Mouse (Mus musculus) heart, embryonic 13.5 days (tissue): Measurements from ENCODE around the gene Tmc3. TPM values are rescaled to one million over a fixed set of nuclear protein-coding genes. Genes with fewer than 3 reads are reported as not detected.

Source experiments
- ATAC-seq: fragments of 200-750 bp; cut with Nextera tagmentation; 2 replicates; pipeline ENCODE4 v1.8.0; 2017; ENCODE audit warnings: moderate TSS enrichment; ENCODE audit not compliant: insufficient number of reproducible peaks, low FRiP score, low TSS enrichment; ENCODE audit errors: extremely low read depth
- H3K27ac ChIP-seq: fragments of 300-500 bp; sonication (generic); replicated peaks from 2 replicates; pipeline ENCODE4 v1.5.1; 2015; ENCODE audit warnings: moderate library complexity, mild to moderate bottlenecking, inconsistent platforms
- H3K27me3 ChIP-seq: fragments of 300-500 bp; sonication (generic); replicated peaks from 2 replicates; pipeline ENCODE4 v1.6.1; 2015; ENCODE audit warnings: mild to moderate bottlenecking, inconsistent platforms
- H3K36me3 ChIP-seq: fragments of 300-500 bp; sonication (generic); 2 replicates; pipeline ENCODE4 v1.6.1; 2015; ENCODE audit warnings: mild to moderate bottlenecking, inconsistent platforms
- H3K4me1 ChIP-seq: fragments of 300-500 bp; sonication (generic); 2 replicates; pipeline ENCODE4 v1.6.1; 2015; ENCODE audit warnings: inconsistent platforms
- H3K4me2 ChIP-seq: fragments of 300-500 bp; sonication (generic); 2 replicates; pipeline ENCODE4 v1.6.1; 2015; ENCODE audit warnings: inconsistent platforms, mild to moderate bottlenecking, moderate library complexity
- H3K4me3 ChIP-seq: fragments of 300-500 bp; sonication (generic); 2 replicates; pipeline ENCODE4 v1.5.1; 2015; ENCODE audit warnings: moderate library complexity, mild to moderate bottlenecking, inconsistent platforms
- H3K9ac ChIP-seq: fragments of 300-500 bp; sonication (generic); 2 replicates; pipeline ENCODE4 v1.6.1; 2015; ENCODE audit warnings: inconsistent platforms, mild to moderate bottlenecking, moderate library complexity
- H3K9me3 ChIP-seq: fragments of 300-500 bp; sonication (generic); 2 replicates; pipeline ENCODE4 v1.6.1; 2016; ENCODE audit warnings: inconsistent platforms
- WGBS: fragments of 180-500 bp; shearing (Covaris S2); methylation state at CpG from one replicate; pipeline ENCODE4 v1.1.7; 2015; ENCODE audit warnings: mixed read lengths; 5-methylcytosine and 5-hydroxymethylcytosine counted together
- polyA plus RNA-seq: library from polyadenylated mRNA; unstranded; fragments of >200 nt; fragmentation: Nextera tagmentation; extraction: Ambion mirVana; gene quantifications from 2 replicates; pipeline ENCODE4 v1.2.1, GENCODE M21; 2015

Tmc3 gene
- polyA plus RNA-seq, 1 experiment from 2014 or later: 0.53 TPM

GRCm38 (mm10) chr7:83639084-83639483 is 54.4 kb downstream of the Tmc3 start:
- Histone ChIP-seq H3K9ac (peak overlapping the region; percentile 19; the same call in 1 of the 2 replicates), H3K9me3 (no peaks in the 10 kb centered on the region), H3K4me3 (no peak overlapping the region), H3K27me3 (no peaks in the 10 kb centered on the region), H3K27ac (no peak overlapping the region), H3K36me3 (peaks cover 91% of the 10 kb centered on the region), H3K4me1 (peaks cover 55% of the 10 kb centered on the region), H3K4me2 (no peak overlapping the region)
- ATAC-seq: no peak
- 74% methylated on average over 3 of the region's 3 CpGs for WGBS

GRCm38 (mm10) chr7:83640581-83640980 is 55.9 kb downstream of the Tmc3 start:
- no peak for ATAC-seq
- Histone ChIP-seq H3K36me3 (peaks cover 97% of the 10 kb centered on the region), H3K9ac (no peak overlapping the region), H3K9me3 (no peaks in the 10 kb centered on the region), H3K4me3 (no peak overlapping the region), H3K4me2 (no peak overlapping the region), H3K27ac (peak overlapping the region; percentile 72), H3K27me3 (no peaks in the 10 kb centered on the region), H3K4me1 (peaks cover 51% of the 10 kb centered on the region)
- WGBS: 76% methylated on average over 5 of the region's 5 CpGs

GRCm38 (mm10) chr7:83641163-83641562 is 56.4 kb downstream of the Tmc3 start:
- Histone ChIP-seq H3K36me3 (peaks cover 92% of the 10 kb centered on the region), H3K27me3 (no peaks in the 10 kb centered on the region), H3K4me3 (no peak overlapping the region), H3K4me2 (peak overlapping the region; percentile 1; the same call in 1 of the 2 replicates), H3K27ac (peak overlapping the region; percentile 72), H3K9ac (no peak overlapping the region), H3K4me1 (peaks cover 51% of the 10 kb centered on the region), H3K9me3 (no peaks in the 10 kb centered on the region)
- ATAC-seq: no peak
- 40% methylated on average over 2 of the region's 2 CpGs for WGBS

- no peak for ATAC-seq
- no peaks in the 10 kb centered on the region for H3K9me3 ChIP-seq
- no peaks in the 10 kb centered on the region for H3K27me3 ChIP-seq
- H3K4me2 ChIP-seq: no peak overlapping the region
- 63% methylated on average over 6 of the region's 6 CpGs for WGBS
- peaks cover 51% of the 10 kb centered on the region for H3K4me1 ChIP-seq
- H3K36me3 ChIP-seq: peaks cover 68% of the 10 kb centered on the region
- no peak overlapping the region for H3K9ac ChIP-seq
- no peak overlapping the region for H3K4me3 ChIP-seq
- 0 out of 2 replicates have a peak overlapping the region, but pooled peaks have one; percentile 40 for H3K27ac ChIP-seq
These were observed 58.9 kb downstream of the Tmc3 start for GRCm38 (mm10) chr7:83643581-83643980.

- Histone ChIP-seq H3K9ac (no peak overlapping the region), H3K4me3 (no peak overlapping the region), H3K4me2 (no peak overlapping the region), H3K4me1 (peaks cover 43% of the 10 kb centered on the region), H3K9me3 (no peaks in the 10 kb centered on the region), H3K27me3 (no peaks in the 10 kb centered on the region), H3K27ac (no peak overlapping the region), H3K36me3 (peaks cover 56% of the 10 kb centered on the region)
- 71% methylated on average over 2 of the region's 2 CpGs for WGBS
- ATAC-seq: no peak
These were observed 60.0 kb downstream of the Tmc3 start for GRCm38 (mm10) chr7:83644761-83645160.

GRCm38 (mm10) chr7:83645476-83645875 is 60.7 kb downstream of the Tmc3 start:
- Histone ChIP-seq H3K4me3 (no peak overlapping the region), H3K4me1 (peaks cover 36% of the 10 kb centered on the region), H3K27me3 (no peaks in the 10 kb centered on the region), H3K4me2 (no peak overlapping the region), H3K27ac (no peak overlapping the region), H3K36me3 (peaks cover 49% of the 10 kb centered on the region), H3K9ac (no peak overlapping the region), H3K9me3 (no peaks in the 10 kb centered on the region)
- ATAC-seq: no peak
- WGBS: 75% methylated on average over 5 of the region's 5 CpGs

GRCm38 (mm10) chr7:83648807-83649206 is 64.1 kb downstream of the Tmc3 start:
- H3K27me3 ChIP-seq: no peaks in the 10 kb centered on the region
- peaks cover 2% of the 10 kb centered on the region for H3K4me1 ChIP-seq
- H3K27ac ChIP-seq: no peak overlapping the region
- no peaks in the 10 kb centered on the region for H3K9me3 ChIP-seq
- ATAC-seq: no peak
- no peak overlapping the region for H3K9ac ChIP-seq
- WGBS: 74% methylated on average over 7 of the region's 7 CpGs
- H3K36me3 ChIP-seq: peaks cover 17% of the 10 kb centered on the region
- no peak overlapping the region for H3K4me2 ChIP-seq
- no peak overlapping the region for H3K4me3 ChIP-seq

GRCm38 (mm10) chr7:83650638-83651037 is 65.9 kb downstream of the Tmc3 start:
- H3K4me3 ChIP-seq: no peak overlapping the region
- no peaks in the 10 kb centered on the region for H3K36me3 ChIP-seq
- no peak overlapping the region for H3K27ac ChIP-seq
- H3K9me3 ChIP-seq: no peaks in the 10 kb centered on the region
- H3K27me3 ChIP-seq: no peaks in the 10 kb centered on the region
- no peak for ATAC-seq
- H3K4me1 ChIP-seq: no peaks in the 10 kb centered on the region
- WGBS: 68% methylated on average over 5 of the region's 5 CpGs
- no peak overlapping the region for H3K4me2 ChIP-seq
- H3K9ac ChIP-seq: no peak overlapping the region

GRCm38 (mm10) chr7:83652498-83652897 is 67.8 kb downstream of the Tmc3 start:
- ATAC-seq: no peak
- Histone ChIP-seq H3K27ac (no peak overlapping the region), H3K36me3 (no peaks in the 10 kb centered on the region), H3K27me3 (no peaks in the 10 kb centered on the region), H3K4me2 (no peak overlapping the region), H3K4me1 (no peaks in the 10 kb centered on the region), H3K9me3 (no peaks in the 10 kb centered on the region), H3K9ac (no peak overlapping the region), H3K4me3 (no peak overlapping the region)
- WGBS: 81% methylated on average over 5 of the region's 5 CpGs

GRCm38 (mm10) chr7:83653605-83654051 is 68.9 kb downstream of the Tmc3 start:
- no peak overlapping the region for H3K4me2 ChIP-seq
- no peaks in the 10 kb centered on the region for H3K27me3 ChIP-seq
- no peaks in the 10 kb centered on the region for H3K9me3 ChIP-seq
- no peaks in the 10 kb centered on the region for H3K4me1 ChIP-seq
- 74% methylated on average over 2 of the region's 2 CpGs for WGBS
- no peak overlapping the region for H3K27ac ChIP-seq
- no peak for ATAC-seq
- H3K9ac ChIP-seq: no peak overlapping the region
- H3K36me3 ChIP-seq: no peaks in the 10 kb centered on the region
- no peak overlapping the region for H3K4me3 ChIP-seq

GRCm38 (mm10) chr7:83654196-83654595 is 69.5 kb downstream of the Tmc3 start:
- no peaks in the 10 kb centered on the region for H3K27me3 ChIP-seq
- no peaks in the 10 kb centered on the region for H3K9me3 ChIP-seq
- ATAC-seq: no peak
- no peak overlapping the region for H3K27ac ChIP-seq
- no peak overlapping the region for H3K9ac ChIP-seq
- H3K36me3 ChIP-seq: no peaks in the 10 kb centered on the region
- no peaks in the 10 kb centered on the region for H3K4me1 ChIP-seq
- H3K4me3 ChIP-seq: no peak overlapping the region
- 69% methylated on average over 2 of the region's 2 CpGs for WGBS
- no peak overlapping the region for H3K4me2 ChIP-seq

GRCm38 (mm10) chr7:83654938-83655630 is 70.4 kb downstream of the Tmc3 start:
- no peaks in the 10 kb centered on the region for H3K9me3 ChIP-seq
- H3K9ac ChIP-seq: no peak overlapping the region
- 55% methylated on average over 5 of the region's 5 CpGs for WGBS
- H3K4me1 ChIP-seq: no peaks in the 10 kb centered on the region
- H3K4me3 ChIP-seq: no peak overlapping the region; the same call in 1 of the 2 replicates
- H3K27me3 ChIP-seq: no peaks in the 10 kb centered on the region
- H3K27ac ChIP-seq: peak overlapping the region; percentile 21; the same call in 1 of the 2 replicates
- no peaks in the 10 kb centered on the region for H3K36me3 ChIP-seq
- ATAC-seq: no peak
- H3K4me2 ChIP-seq: peak overlapping the region; percentile 23; the same call in 1 of the 2 replicates
